In the genomic region with DNA sequence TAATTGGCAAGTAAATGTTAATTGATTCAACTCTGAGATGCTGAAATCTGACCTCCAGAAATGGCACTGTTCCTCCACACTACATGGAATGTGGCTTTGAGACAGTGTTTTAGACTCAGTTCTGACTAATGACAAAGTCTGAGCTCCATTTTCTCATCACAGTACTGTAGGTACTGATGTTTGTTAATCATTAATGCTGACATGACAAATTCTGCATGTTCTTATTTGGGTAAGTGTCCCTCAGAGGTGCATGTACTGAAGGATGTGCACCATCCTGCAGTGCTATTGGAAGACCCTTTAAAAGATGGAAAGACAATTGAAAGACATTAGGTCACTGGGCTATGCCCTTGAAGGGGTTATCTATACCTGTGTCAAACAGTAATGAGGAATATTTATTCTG, we compare ENCODE assay signal across 23 mouse cellular contexts.
DNase-seq lines count a peak whose midpoint lies in the region; ATAC-seq and TF ChIP-seq lines count a peak whose summit lies in the region.
"Had no signal": no experiment of that assay in that cellular context is flagged by ENCODE, and none has a peak within 500 bp of the region (broad histone marks: within the 10 kb centered on the region; RNA-seq: fewer than 3 reads in every experiment).

No protein-coding gene starts in this region.

- no peak overlapping the region for H3K9ac ChIP-seq in CH12.LX (ENCODE audit: insufficient read depth, low read depth)
- no peak overlapping the region for H3K9ac ChIP-seq in ES-E14 (ENCODE audit: insufficient read depth, low read depth, low read length, poor library complexity, severe bottlenecking)
- no peak overlapping the region for H3K9ac ChIP-seq in MEL (ENCODE audit: control insufficient read depth, low read depth, low read length, poor library complexity, severe bottlenecking)
- H3K9ac ChIP-seq in kidney, embryonic 16.5 days (replicated peaks; ENCODE audit: low read length), result no peak overlapping the region

- TF ChIP-seq POLR2A in CH12.LX (IDR thresholded peaks at IDR 0.05; ENCODE audit: low read depth, low read length), result no peak
- TF ChIP-seq POLR2A in MEL (IDR thresholded peaks at IDR 0.05; ENCODE audit: control insufficient read depth in 1 of 2, insufficient read depth in 1 of 2, low read depth in 1 of 2, low read length in 2 of 2, poor library complexity in 1 of 2), result no peak

- no peak for ATAC-seq in kidney, embryonic 16.5 days (ENCODE audit: low FRiP score, low TSS enrichment)
- ATAC-seq: activated CD4-positive, CD25-positive, alpha-beta regulatory T cell, adult 4 months; CD4-positive, CD25-positive, alpha-beta regulatory T cell, adult 4 months; Patski had no signal

- DNase-seq in CH12.LX (ENCODE audit: extremely low read depth) (no peak), ES-E14 (ENCODE audit: low read depth, low spot score) (no peak), MEL (ENCODE audit: low read depth, low spot score) (no peak)
- DNase-seq in adrenal gland, postnatal 10 days, result no peak
- no peak for DNase-seq in cerebellum, adult 9-10 months
- DNase-seq: adrenal gland, adult 2 months; adrenal gland, adult 8-10 months; adrenal gland, postnatal 14 days; adrenal gland, postnatal 25 days; adrenal gland, postnatal 36 days; B cell, adult 2 months; cerebellum, adult 11 months; cerebellum, adult 11-12 months; cerebellum, adult 18-20 months; cerebellum, adult 2 months; cerebellum, adult 8-10 months; cerebellum, adult 9-11 months; cerebellum, postnatal 10 days had no signal

- H3K79me2 ChIP-seq in CH12.LX (replicated peaks; ENCODE audit: control insufficient read depth, extremely low read depth, insufficient read depth, poor library complexity, severe bottlenecking) (no peaks in the 10 kb centered on the region), MEL (ENCODE audit: control insufficient read depth, insufficient read depth, low read length, poor library complexity) (no peaks in the 10 kb centered on the region)

- no peak overlapping the region for H3K4me3 ChIP-seq in CH12.LX (replicated peaks in 1 of 3; ENCODE audit: low read depth in 2 of 3, low read length in 2 of 3, poor library complexity in 1 of 3)
- no peak overlapping the region for H3K4me3 ChIP-seq in ES-E14 (ENCODE audit: insufficient read depth in 1 of 2, low read depth in 1 of 2, low read length in 2 of 2, poor library complexity in 1 of 2, severe bottlenecking in 1 of 2)
- H3K4me3 ChIP-seq in MEL (ENCODE audit: control insufficient read depth in 1 of 2, insufficient read depth in 1 of 2, low read depth in 2 of 2, low read length in 2 of 2), result no peak overlapping the region
- no peak overlapping the region for H3K4me3 ChIP-seq in kidney, embryonic 16.5 days (ENCODE audit: low read length)

- no peak overlapping the region for H3K27ac ChIP-seq in CH12.LX (ENCODE audit: insufficient read depth, low read depth)
- no peak overlapping the region for H3K27ac ChIP-seq in ES-E14 (ENCODE audit: insufficient read depth, low read depth, low read length, poor library complexity, severe bottlenecking)
- H3K27ac ChIP-seq in MEL (ENCODE audit: control insufficient read depth, low read depth, low read length), result no peak overlapping the region
- H3K27ac ChIP-seq in kidney, embryonic 16.5 days (ENCODE audit: low read length), result no peak overlapping the region

- H3K27me3 ChIP-seq in CH12.LX (replicated peaks) (no peaks in the 10 kb centered on the region), MEL (ENCODE audit: control insufficient read depth in 1 of 2, insufficient read depth in 2 of 2, low read length in 2 of 2) (no peaks in the 10 kb centered on the region)
- no peaks in the 10 kb centered on the region for H3K27me3 ChIP-seq in kidney, embryonic 16.5 days (ENCODE audit: insufficient read depth, low read length)
- H3K27me3 ChIP-seq: Patski had no signal

- no peaks in the 10 kb centered on the region for H3K36me3 ChIP-seq in CH12.LX (replicated peaks in 1 of 2; ENCODE audit: control insufficient read depth in 1 of 2, insufficient read depth in 1 of 2, low read length in 1 of 2)
- H3K36me3 ChIP-seq in ES-E14 (ENCODE audit: control insufficient read depth, insufficient read depth, low read length, poor library complexity, severe bottlenecking), result no peaks in the 10 kb centered on the region
- H3K36me3 ChIP-seq in MEL (ENCODE audit: control insufficient read depth in 1 of 2, insufficient read depth in 2 of 2, low read length in 2 of 2), result no peaks in the 10 kb centered on the region
- no peaks in the 10 kb centered on the region for H3K36me3 ChIP-seq in kidney, embryonic 16.5 days (ENCODE audit: insufficient read depth, low read length)
- H3K36me3 ChIP-seq: G1E had no signal

- H3K9me3 ChIP-seq in CH12.LX (replicated peaks; ENCODE audit: low read length) (peaks cover 9% of the 10 kb centered on the region), ES-E14 (ENCODE audit: control insufficient read depth, insufficient read depth, low read depth, low read length) (no peaks in the 10 kb centered on the region), MEL (replicated peaks; ENCODE audit: insufficient read depth, low read length) (no peaks in the 10 kb centered on the region)
- H3K9me3 ChIP-seq in kidney, embryonic 16.5 days (ENCODE audit: low read length), result peaks cover 14% of the 10 kb centered on the region

- TF ChIP-seq RAD21 in CH12.LX (IDR thresholded peaks at IDR 0.05; ENCODE audit: low read depth, low read length), result no peak
- no peak for TF ChIP-seq RAD21 in MEL (IDR thresholded peaks at IDR 0.05; ENCODE audit: low read depth, low read length)

- in situ Hi-C loops in CH12.LX (cut with MboI; ENCODE audit: low pct_ligation_motif_present, low pct_unique_long_range_greater_than_20kb, low sequenced_read_pairs), result no loop called here
- in situ Hi-C loops in ES-E14 (cut with MboI; ENCODE audit: low sequenced_read_pairs in 2 of 2, unreplicated experiment in 2 of 2), result no loop called here

- H3K4me1 ChIP-seq in CH12.LX (ENCODE audit: control insufficient read depth in 1 of 2, insufficient read depth in 2 of 2) (no peaks in the 10 kb centered on the region), ES-E14 (ENCODE audit: control insufficient read depth in 2 of 2, insufficient read depth in 2 of 2, low read length in 2 of 2, poor library complexity in 1 of 2) (no peaks in the 10 kb centered on the region), MEL (ENCODE audit: control insufficient read depth in 1 of 2, insufficient read depth in 2 of 2, low read length in 2 of 2) (no peaks in the 10 kb centered on the region)
- H3K4me1 ChIP-seq in kidney, embryonic 16.5 days (ENCODE audit: insufficient read depth, low read length), result no peaks in the 10 kb centered on the region

- no peak overlapping the region for H3K4me2 ChIP-seq in CH12.LX (ENCODE audit: insufficient read depth, low read depth, poor library complexity, severe bottlenecking)
- H3K4me2 ChIP-seq in kidney, embryonic 16.5 days (replicated peaks; ENCODE audit: low read depth, low read length), result no peak overlapping the region

- dilution Hi-C loops in CH12.LX (cut with MboI; ENCODE audit: extremely low pct_ligation_motif_present, extremely low pct_unique_long_range_greater_than_20kb, low sequenced_read_pairs), result no loop called here

- TF ChIP-seq CTCF in CH12.LX (conservative IDR thresholded peaks at IDR 0.05 in 1 of 2, IDR thresholded peaks at IDR 0.05 in 1 of 2; ENCODE audit: low read depth in 2 of 2, low read length in 2 of 2) (no peak), MEL (IDR thresholded peaks at IDR 0.05 in 2 of 3, conservative IDR thresholded peaks at IDR 0.05 in 1 of 3; ENCODE audit: control insufficient read depth in 1 of 3, insufficient read depth in 1 of 3, low read depth in 2 of 3, low read length in 3 of 3, poor library complexity in 1 of 3, severe bottlenecking in 1 of 3) (no peak)

- TF ChIP-seq EP300 in CH12.LX (IDR thresholded peaks at IDR 0.05; ENCODE audit: low read length) (no peak), MEL (IDR thresholded peaks at IDR 0.05; ENCODE audit: low read depth in 1 of 2, low read length in 2 of 2) (no peak)

TF ChIP-seq in CH12.LX, 34 proteins besides CTCF, POLR2A, EP300 and RAD21:
- TF ChIP-seq JUND (conservative IDR thresholded peaks at IDR 0.05; ENCODE audit: low read depth, low read length), result no peak
- TF ChIP-seq MAFK (IDR thresholded peaks at IDR 0.05; ENCODE audit: insufficient replicate concordance, low read length), result peak; percentile 68; the same call in 1 of the 2 replicates
TF ChIP-seq in CH12.LX: peak in this region for 1.

TF ChIP-seq in ES-E14, 5 proteins besides CTCF, POLR2A, EP300 and RAD21:
- no peak for TF ChIP-seq HCFC1 (IDR thresholded peaks at IDR 0.05; ENCODE audit: borderline replicate concordance, insufficient read depth, low read length)
- no peak for TF ChIP-seq ZC3H11A (IDR thresholded peaks at IDR 0.05; ENCODE audit: borderline replicate concordance, low read depth, low read length)
- peak; percentile 84 for TF ChIP-seq MAFK (IDR thresholded peaks at IDR 0.05; ENCODE audit: insufficient read depth, low read depth, low read length)
- no peak for TF ChIP-seq CHD2 (IDR thresholded peaks at IDR 0.05; ENCODE audit: low read depth, low read length)
- TF ChIP-seq ZNF384 (IDR thresholded peaks at IDR 0.05; ENCODE audit: low read depth, low read length), result no peak

TF ChIP-seq in MEL, 35 proteins besides CTCF, POLR2A, EP300 and RAD21:
- TF ChIP-seq MAFK (IDR thresholded peaks at IDR 0.05; ENCODE audit: borderline replicate concordance, low read depth, low read length), result 0 out of 2 replicates have a peak, but pooled peaks have one; percentile 17
- TF ChIP-seq ZMIZ1 (IDR thresholded peaks at IDR 0.05; ENCODE audit: low read depth, low read length), result no peak

Comparison
In these comparisons a context has a peak if more than half of its experiments do, and no peak if none do; other contexts are left out.
1. Of the 35 proteins assayed by ChIP-seq in both MEL and CH12.LX: peak only in MEL: none; only in CH12.LX: none; in both: MAFK; in neither: 34.